Mouse (Mus musculus): ENCODE results near the gene Kcp. TPM values are rescaled to one million over a fixed set of nuclear protein-coding genes. Genes with fewer than 3 reads are reported as not detected.

The Kcp gene
- polyA plus RNA-seq, 1 experiment from 2014 or later = 16.9 TPM

- Histone ChIP-seq H3K4me1 (ENCODE audit: control insufficient read depth, insufficient read depth, low read length) (no peaks in the 10 kb centered on the region), H3K9ac (ENCODE audit: low read length) (peak overlapping the region; percentile 29)
- 8% methylated on average over 26 of the region's 26 CpGs for WGBS
Observed at GRCm38 (mm10) chr6:29484716-29485559, 22.8 kb downstream of the Kcp start.

GRCm38 (mm10) chr6:29482691-29483090 is 25.1 kb downstream of the Kcp start:
- 94% methylated on average over 13 of the region's 13 CpGs for WGBS
- Histone ChIP-seq H3K36me3 (ENCODE audit: control insufficient read depth, insufficient read depth, low read length) (no peaks in the 10 kb centered on the region), H3K27ac (ENCODE audit: low read length) (no peak overlapping the region), H3K4me2 (ENCODE audit: low read depth, low read length) (no peak overlapping the region), H3K27me3 (ENCODE audit: control insufficient read depth, insufficient read depth, low read length) (no peaks in the 10 kb centered on the region), H3K4me1 (ENCODE audit: control insufficient read depth, insufficient read depth, low read length) (no peaks in the 10 kb centered on the region), H3K9me3 (replicated peaks; ENCODE audit: control insufficient read depth, low read length) (no peaks in the 10 kb centered on the region), H3K4me3 (replicated peaks; ENCODE audit: low read length) (no peak overlapping the region), H3K9ac (ENCODE audit: low read length) (no peak overlapping the region)
- no peak for ATAC-seq (ENCODE audit: insufficient read depth, low FRiP score)

More at GRCm38 (mm10) chr6:29484716-29485559, 22.8 kb downstream of the Kcp start:
- no peaks in the 10 kb centered on the region for H3K27me3 ChIP-seq (ENCODE audit: control insufficient read depth, insufficient read depth, low read length)
- H3K27ac ChIP-seq (ENCODE audit: low read length) = no peak overlapping the region
- H3K4me3 ChIP-seq (replicated peaks; ENCODE audit: low read length) = peak overlapping the region; percentile 38
- no peaks in the 10 kb centered on the region for H3K9me3 ChIP-seq (replicated peaks; ENCODE audit: control insufficient read depth, low read length)
- peak overlapping the region; percentile 64 for H3K4me2 ChIP-seq (ENCODE audit: low read depth, low read length)
- H3K36me3 ChIP-seq (ENCODE audit: control insufficient read depth, insufficient read depth, low read length) = no peaks in the 10 kb centered on the region
- peak; percentile 46; the same call in 1 of the 2 replicates for ATAC-seq (ENCODE audit: insufficient read depth, low FRiP score)

- WGBS = 71% methylated on average over 2 of the region's 2 CpGs
- Histone ChIP-seq H3K9me3 (replicated peaks; ENCODE audit: control insufficient read depth, low read length) (no peaks in the 10 kb centered on the region), H3K27ac (ENCODE audit: low read length) (no peak overlapping the region), H3K36me3 (ENCODE audit: control insufficient read depth, insufficient read depth, low read length) (peaks cover 11% of the 10 kb centered on the region; the same call in 1 of the 2 replicates), H3K4me2 (ENCODE audit: low read depth, low read length) (no peak overlapping the region), H3K27me3 (ENCODE audit: control insufficient read depth, insufficient read depth, low read length) (no peaks in the 10 kb centered on the region), H3K4me1 (ENCODE audit: control insufficient read depth, insufficient read depth, low read length) (0 out of 2 replicates have a peak, but pooled peaks cover 4% of the 10 kb centered on the region), H3K4me3 (replicated peaks; ENCODE audit: low read length) (no peak overlapping the region), H3K9ac (ENCODE audit: low read length) (peak overlapping the region; percentile 67; the same call in 1 of the 2 replicates)
- no peak for ATAC-seq (ENCODE audit: insufficient read depth, low FRiP score)
Observed at GRCm38 (mm10) chr6:29474736-29475135, 33.0 kb downstream of the Kcp start.

GRCm38 (mm10) chr6:29473941-29474691 is 33.6 kb downstream of the Kcp start:
- H3K4me1 ChIP-seq (ENCODE audit: control insufficient read depth, insufficient read depth, low read length) = 0 out of 2 replicates have a peak, but pooled peaks cover 4% of the 10 kb centered on the region
- no peaks in the 10 kb centered on the region for H3K27me3 ChIP-seq (ENCODE audit: control insufficient read depth, insufficient read depth, low read length)
- H3K9ac ChIP-seq (ENCODE audit: low read length) = peak overlapping the region; percentile 67
- peaks cover 11% of the 10 kb centered on the region; the same call in 1 of the 2 replicates for H3K36me3 ChIP-seq (ENCODE audit: control insufficient read depth, insufficient read depth, low read length)
- WGBS = 3% methylated on average over 32 of the region's 33 CpGs
- ATAC-seq (ENCODE audit: insufficient read depth, low FRiP score) = peak; percentile 96
- no peak overlapping the region for H3K27ac ChIP-seq (ENCODE audit: low read length)
- H3K9me3 ChIP-seq (replicated peaks; ENCODE audit: control insufficient read depth, low read length) = no peaks in the 10 kb centered on the region
- peak overlapping the region; percentile 88 for H3K4me2 ChIP-seq (ENCODE audit: low read depth, low read length)
- H3K4me3 ChIP-seq (replicated peaks; ENCODE audit: low read length) = peak overlapping the region; percentile 56

DNA sequence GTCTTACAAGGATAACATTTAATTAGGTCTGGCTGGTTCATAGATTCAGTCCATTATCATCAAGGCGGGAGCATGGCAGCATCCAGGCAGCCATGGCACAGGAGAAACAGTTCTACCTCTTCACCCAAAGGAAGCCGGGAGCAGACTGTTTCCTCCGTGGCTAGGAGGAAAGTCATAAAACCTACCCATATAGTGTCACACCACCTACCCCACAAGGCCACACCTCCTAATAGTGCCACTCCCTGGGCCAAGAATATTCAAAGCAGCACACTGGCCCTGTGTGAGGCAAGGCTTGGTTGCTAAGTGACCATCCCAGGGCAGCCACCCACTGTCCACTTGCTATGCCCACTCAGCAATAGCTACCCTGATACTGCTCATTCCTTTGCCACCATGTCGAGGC is 36.6 kb downstream of the Kcp start, which contains the start of gene Atp6v1fnb:
Gene Atp6v1fnb, plus strand, starts transcription at position 301 of the 400 bp plus-strand sequence.
- no peak for ATAC-seq (ENCODE audit: insufficient read depth, low FRiP score)
- Histone ChIP-seq H3K4me3 (replicated peaks; ENCODE audit: low read length) (no peak within 1 kb of the TSS), H3K27me3 (ENCODE audit: control insufficient read depth, insufficient read depth, low read length) (no peaks in the 10 kb centered on the region), H3K4me1 (ENCODE audit: control insufficient read depth, insufficient read depth, low read length) (peaks cover 12% of the 10 kb centered on the region; the same call in 1 of the 2 replicates), H3K36me3 (ENCODE audit: control insufficient read depth, insufficient read depth, low read length) (peaks cover 11% of the 10 kb centered on the region; the same call in 1 of the 2 replicates), H3K4me2 (ENCODE audit: low read depth, low read length) (no peak within 1 kb of the TSS), H3K9me3 (replicated peaks; ENCODE audit: control insufficient read depth, low read length) (no peaks in the 10 kb centered on the region), H3K9ac (ENCODE audit: low read length) (no peak within 1 kb of the TSS), H3K27ac (ENCODE audit: low read length) (no peak within 1 kb of the TSS)
- WGBS = 95% methylated on average over 4 of the region's 4 CpGs

GRCm38 (mm10) chr6:29468851-29469250 is 38.9 kb downstream of the Kcp start:
- no peak for ATAC-seq (ENCODE audit: insufficient read depth, low FRiP score)
- Histone ChIP-seq H3K4me1 (ENCODE audit: control insufficient read depth, insufficient read depth, low read length) (peaks cover 8% of the 10 kb centered on the region; the same call in 1 of the 2 replicates), H3K4me2 (ENCODE audit: low read depth, low read length) (peak overlapping the region; percentile 73), H3K9ac (ENCODE audit: low read length) (peak overlapping the region; percentile 84; the same call in 1 of the 2 replicates), H3K27me3 (ENCODE audit: control insufficient read depth, insufficient read depth, low read length) (no peaks in the 10 kb centered on the region), H3K9me3 (replicated peaks; ENCODE audit: control insufficient read depth, low read length) (no peaks in the 10 kb centered on the region), H3K36me3 (ENCODE audit: control insufficient read depth, insufficient read depth, low read length) (peaks cover 11% of the 10 kb centered on the region; the same call in 1 of the 2 replicates), H3K4me3 (replicated peaks; ENCODE audit: low read length) (peak overlapping the region; percentile 81; the same call in 1 of the 2 replicates), H3K27ac (ENCODE audit: low read length) (no peak overlapping the region)
- 79% methylated on average over 3 of the region's 3 CpGs for WGBS

DNA sequence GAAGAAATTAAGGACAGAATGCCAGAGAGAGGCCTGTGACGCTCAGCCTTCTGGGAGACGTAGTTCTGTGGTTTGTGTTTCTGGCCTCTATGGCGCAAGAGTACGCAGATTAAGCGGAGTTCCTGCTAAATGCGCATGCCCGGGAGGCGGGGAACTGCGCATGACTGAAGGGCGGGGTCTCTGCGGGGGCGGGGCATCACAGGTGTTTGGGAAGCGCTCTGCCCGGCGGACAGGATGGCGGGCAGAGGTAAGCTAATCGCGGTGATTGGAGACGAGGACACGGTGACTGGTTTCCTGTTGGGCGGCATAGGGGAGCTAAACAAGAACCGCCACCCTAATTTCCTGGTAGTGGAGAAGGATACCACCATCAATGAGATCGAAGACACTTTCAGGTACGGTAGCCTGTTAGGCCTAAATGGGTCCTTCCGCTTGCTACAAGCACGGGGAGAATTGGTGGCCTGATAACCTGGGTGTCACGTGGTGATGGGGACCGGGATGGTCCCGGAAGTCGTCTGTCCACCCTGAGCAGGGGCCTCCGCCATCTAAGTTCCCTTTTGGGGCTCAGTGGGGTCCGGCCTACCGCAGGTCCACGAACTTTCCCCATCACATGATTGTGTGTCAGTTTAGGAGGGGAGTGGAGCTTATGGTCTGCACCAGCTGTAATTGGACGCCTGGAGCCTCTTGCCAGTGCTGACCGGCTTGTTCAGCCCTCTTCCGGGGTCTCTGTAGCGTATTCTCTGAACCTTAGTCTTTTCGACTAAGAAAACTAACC is 40.0 kb downstream of the Kcp start, which contains the start of gene Atp6v1f:
Gene Atp6v1f, plus strand, starts transcription at position 136 of the 772 bp plus-strand sequence.
- peak; percentile 95 for ATAC-seq (ENCODE audit: insufficient read depth, low FRiP score)
- Histone ChIP-seq H3K27ac (ENCODE audit: low read length) (peak within 1 kb of the TSS; percentile 66), H3K4me1 (ENCODE audit: control insufficient read depth, insufficient read depth, low read length) (peaks cover 8% of the 10 kb centered on the region; the same call in 1 of the 2 replicates), H3K4me2 (ENCODE audit: low read depth, low read length) (peak within 1 kb of the TSS; percentile 73), H3K9ac (ENCODE audit: low read length) (peak within 1 kb of the TSS; percentile 84), H3K9me3 (replicated peaks; ENCODE audit: control insufficient read depth, low read length) (no peaks in the 10 kb centered on the region), H3K36me3 (ENCODE audit: control insufficient read depth, insufficient read depth, low read length) (peaks cover 11% of the 10 kb centered on the region; the same call in 1 of the 2 replicates), H3K27me3 (ENCODE audit: control insufficient read depth, insufficient read depth, low read length) (no peaks in the 10 kb centered on the region), H3K4me3 (replicated peaks; ENCODE audit: low read length) (peak within 1 kb of the TSS; percentile 81)
- WGBS = under 1% methylated on average over 39 of the region's 39 CpGs

DNA sequence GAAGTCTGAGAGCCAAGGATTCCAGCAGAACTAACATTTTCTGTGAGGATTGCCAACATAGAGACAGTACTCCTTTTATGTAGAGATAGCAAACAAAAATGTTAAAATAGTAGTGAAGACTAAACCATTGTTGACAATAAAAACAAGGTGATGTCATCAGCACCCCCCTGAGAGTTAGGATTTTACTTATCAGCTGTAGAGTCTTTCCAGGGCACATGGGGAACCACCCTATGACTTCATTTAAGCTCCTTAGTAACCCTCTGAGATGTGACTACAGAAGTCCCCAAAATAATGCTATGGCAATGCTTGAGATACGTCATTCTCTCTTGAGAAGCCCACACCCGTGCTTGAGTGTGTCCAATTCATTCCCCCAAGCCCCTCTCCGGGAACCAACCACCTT is 44.4 kb downstream of the Kcp start:
- ATAC-seq (ENCODE audit: insufficient read depth, low FRiP score) = no peak
- Histone ChIP-seq H3K4me1 (ENCODE audit: control insufficient read depth, insufficient read depth, low read length) (peaks cover 1% of the 10 kb centered on the region; the same call in 1 of the 2 replicates), H3K27me3 (ENCODE audit: control insufficient read depth, insufficient read depth, low read length) (no peaks in the 10 kb centered on the region), H3K4me2 (ENCODE audit: low read depth, low read length) (no peak overlapping the region), H3K9ac (ENCODE audit: low read length) (no peak overlapping the region), H3K4me3 (replicated peaks; ENCODE audit: low read length) (no peak overlapping the region), H3K36me3 (ENCODE audit: control insufficient read depth, insufficient read depth, low read length) (peaks cover 3% of the 10 kb centered on the region; the same call in 1 of the 2 replicates), H3K9me3 (replicated peaks; ENCODE audit: control insufficient read depth, low read length) (no peaks in the 10 kb centered on the region), H3K27ac (ENCODE audit: low read length) (no peak overlapping the region)
- WGBS = 67% methylated on average over 3 of the region's 3 CpGs
